Mouse (Mus musculus) liver, adult 2 months (tissue): ENCODE data around the gene Fam222a. TPM values are rescaled to one million over a fixed set of nuclear protein-coding genes. Genes with fewer than 3 reads are reported as not detected.

Source experiments
- DNase-seq: peaks from one replicate; pipeline ENCODE4 v3.0.0-alpha.2; 2011; ENCODE audit warnings: low read depth, low spot score; ENCODE audit errors: extremely low read depth
- H3K27ac ChIP-seq: fragments of 200-500 bp; replicated peaks from 2 replicates; pipeline ENCODE4 v1.5.1; 2012; ENCODE audit warnings: low read depth, mild to moderate bottlenecking, control low read depth, inconsistent platforms, low read length; ENCODE audit not compliant: insufficient read depth
- H3K27me3 ChIP-seq: fragments of 200-500 bp; 2 replicates; pipeline ENCODE4 v1.6.1; 2012; ENCODE audit warnings: mild to moderate bottlenecking, moderate library complexity, low read length, inconsistent platforms; ENCODE audit not compliant: control insufficient read depth, insufficient read depth
- H3K36me3 ChIP-seq: fragments of 200-500 bp; 2 replicates; pipeline ENCODE4 v1.6.1; 2012; ENCODE audit warnings: low read length, inconsistent platforms; ENCODE audit not compliant: control insufficient read depth, insufficient read depth
- H3K4me1 ChIP-seq: fragments of 200-500 bp; 2 replicates; pipeline ENCODE4 v1.6.1; 2011; ENCODE audit warnings: low read length; ENCODE audit not compliant: control insufficient read depth, insufficient read depth
- H3K4me3 ChIP-seq: fragments of 200-500 bp; 2 replicates; pipeline ENCODE4 v1.5.1; 2011; ENCODE audit warnings: low read depth, mild to moderate bottlenecking, control low read depth, low read length, moderate library complexity; ENCODE audit not compliant: insufficient read depth
- H3K79me2 ChIP-seq: fragments of 200-500 bp; 2 replicates; pipeline ENCODE4 v1.6.1; 2012; ENCODE audit warnings: inconsistent platforms, mild to moderate bottlenecking, low read length, moderate library complexity; ENCODE audit not compliant: control insufficient read depth, insufficient read depth
- H3K9ac ChIP-seq: fragments of 200-500 bp; 2 replicates; pipeline ENCODE4 v1.6.1; 2012; ENCODE audit warnings: low read depth, mild to moderate bottlenecking, control low read depth, inconsistent platforms, low read length
- CTCF ChIP-seq: fragments of 200-500 bp; IDR thresholded peaks from 2 replicates; pipeline ENCODE4 v1.5.1; 2011; ENCODE audit warnings: low read depth, low read length, control low read depth
- POLR2A ChIP-seq: fragments of 200-500 bp; IDR thresholded peaks from 2 replicates; pipeline ENCODE4 v1.6.1; 2011; ENCODE audit warnings: low read length, control low read depth; ENCODE audit not compliant: insufficient read depth; ENCODE audit errors: extremely low read depth
- WGBS: fragments of 180-500 bp; shearing (Covaris S2); methylation state at CpG from one replicate; pipeline ENCODE4 v1.1.7; 2018; 5-methylcytosine and 5-hydroxymethylcytosine counted together
- polyA plus RNA-seq: library from polyadenylated mRNA; depleted of rRNA; stranded (reverse); fragments of >200 nt; gene quantifications from 2 replicates; pipeline ENCODE4 v1.2.3, GENCODE M21; 2012
- total RNA-seq: library from RNA; depleted of rRNA; stranded (reverse); fragments of >200 nt; gene quantifications from 2 replicates; pipeline ENCODE4 v1.2.3, GENCODE M21; 2014

The Fam222a gene
- total and polyA plus RNA-seq, 2 experiments = 0.09 to 1.2 TPM

- no peaks in the 10 kb centered on the region for H3K36me3 ChIP-seq
- no peak for DNase-seq
- no peak overlapping the region for H3K27ac ChIP-seq
- H3K27me3 ChIP-seq = no peaks in the 10 kb centered on the region
- no peak overlapping the region for H3K4me3 ChIP-seq
- H3K79me2 ChIP-seq = peaks cover 9% of the 10 kb centered on the region; the same call in 1 of the 2 replicates
- TF ChIP-seq CTCF (0 out of 2 replicates have a peak, but pooled peaks have one; percentile 3), POLR2A (no peak)
- peaks cover 7% of the 10 kb centered on the region; the same call in 1 of the 2 replicates for H3K4me1 ChIP-seq
- H3K9ac ChIP-seq = no peak overlapping the region
- WGBS = 85% methylated on average over 5 of the region's 5 CpGs
These were observed 36.2 kb downstream of the Fam222a start for GRCm38 (mm10) chr5:114603975-114604374.

- no peak for DNase-seq
- no peak overlapping the region for H3K9ac ChIP-seq
- 68% methylated on average over 11 of the region's 11 CpGs for WGBS
- H3K36me3 ChIP-seq = no peaks in the 10 kb centered on the region
- H3K4me3 ChIP-seq = no peak overlapping the region
- H3K27ac ChIP-seq = no peak overlapping the region
- peak; percentile 67 for TF ChIP-seq CTCF
- no peak for TF ChIP-seq POLR2A
- H3K4me1 ChIP-seq = peaks cover 7% of the 10 kb centered on the region; the same call in 1 of the 2 replicates
- H3K27me3 ChIP-seq = no peaks in the 10 kb centered on the region
- H3K79me2 ChIP-seq = peaks cover 9% of the 10 kb centered on the region; the same call in 1 of the 2 replicates
These were observed 37.0 kb downstream of the Fam222a start for GRCm38 (mm10) chr5:114604781-114605290.

- Histone ChIP-seq H3K27ac (no peak overlapping the region), H3K4me1 (peaks cover 7% of the 10 kb centered on the region; the same call in 1 of the 2 replicates), H3K79me2 (peaks cover 7% of the 10 kb centered on the region; the same call in 1 of the 2 replicates), H3K27me3 (no peaks in the 10 kb centered on the region), H3K4me3 (no peak overlapping the region), H3K9ac (no peak overlapping the region), H3K36me3 (no peaks in the 10 kb centered on the region)
- TF ChIP-seq POLR2A (no peak), CTCF (no peak)
- 90% methylated on average over 6 of the region's 6 CpGs for WGBS
- DNase-seq = no peak
These were observed 38.2 kb downstream of the Fam222a start for GRCm38 (mm10) chr5:114605981-114606380.

GRCm38 (mm10) chr5:114607651-114608050 is 39.8 kb downstream of the Fam222a start:
- TF ChIP-seq POLR2A (no peak), CTCF (no peak)
- WGBS = 26% methylated on average over 8 of the region's 8 CpGs
- peaks cover 7% of the 10 kb centered on the region; the same call in 1 of the 2 replicates for H3K4me1 ChIP-seq
- H3K36me3 ChIP-seq = no peaks in the 10 kb centered on the region
- H3K9ac ChIP-seq = no peak overlapping the region
- H3K79me2 ChIP-seq = peaks cover 2% of the 10 kb centered on the region; the same call in 1 of the 2 replicates
- no peaks in the 10 kb centered on the region for H3K27me3 ChIP-seq
- no peak overlapping the region for H3K27ac ChIP-seq
- H3K4me3 ChIP-seq = no peak overlapping the region
- peak; percentile 71 for DNase-seq

- Histone ChIP-seq H3K4me3 (no peak overlapping the region), H3K4me1 (peaks cover 7% of the 10 kb centered on the region; the same call in 1 of the 2 replicates), H3K27me3 (no peaks in the 10 kb centered on the region), H3K27ac (no peak overlapping the region), H3K79me2 (peaks cover 2% of the 10 kb centered on the region; the same call in 1 of the 2 replicates), H3K36me3 (no peaks in the 10 kb centered on the region), H3K9ac (no peak overlapping the region)
- WGBS = 32% methylated on average over 12 of the region's 12 CpGs
- TF ChIP-seq CTCF (peak; percentile 87), POLR2A (no peak)
- DNase-seq = no peak
These were observed 40.7 kb downstream of the Fam222a start for GRCm38 (mm10) chr5:114608516-114608915.

- Histone ChIP-seq H3K27ac (no peak overlapping the region), H3K4me1 (peaks cover 7% of the 10 kb centered on the region; the same call in 1 of the 2 replicates), H3K4me3 (no peak overlapping the region), H3K27me3 (no peaks in the 10 kb centered on the region), H3K36me3 (no peaks in the 10 kb centered on the region), H3K9ac (no peak overlapping the region), H3K79me2 (no peaks in the 10 kb centered on the region; the same call in 1 of the 2 replicates)
- no peak for DNase-seq
- TF ChIP-seq CTCF (no peak), POLR2A (no peak)
- 96% methylated on average over 10 of the region's 10 CpGs for WGBS
These were observed 43.4 kb downstream of the Fam222a start for GRCm38 (mm10) chr5:114611256-114611655.
